Mouse (Mus musculus): ENCODE data around the gene A930017K11Rik.

Gene A930017K11Rik

DNA sequence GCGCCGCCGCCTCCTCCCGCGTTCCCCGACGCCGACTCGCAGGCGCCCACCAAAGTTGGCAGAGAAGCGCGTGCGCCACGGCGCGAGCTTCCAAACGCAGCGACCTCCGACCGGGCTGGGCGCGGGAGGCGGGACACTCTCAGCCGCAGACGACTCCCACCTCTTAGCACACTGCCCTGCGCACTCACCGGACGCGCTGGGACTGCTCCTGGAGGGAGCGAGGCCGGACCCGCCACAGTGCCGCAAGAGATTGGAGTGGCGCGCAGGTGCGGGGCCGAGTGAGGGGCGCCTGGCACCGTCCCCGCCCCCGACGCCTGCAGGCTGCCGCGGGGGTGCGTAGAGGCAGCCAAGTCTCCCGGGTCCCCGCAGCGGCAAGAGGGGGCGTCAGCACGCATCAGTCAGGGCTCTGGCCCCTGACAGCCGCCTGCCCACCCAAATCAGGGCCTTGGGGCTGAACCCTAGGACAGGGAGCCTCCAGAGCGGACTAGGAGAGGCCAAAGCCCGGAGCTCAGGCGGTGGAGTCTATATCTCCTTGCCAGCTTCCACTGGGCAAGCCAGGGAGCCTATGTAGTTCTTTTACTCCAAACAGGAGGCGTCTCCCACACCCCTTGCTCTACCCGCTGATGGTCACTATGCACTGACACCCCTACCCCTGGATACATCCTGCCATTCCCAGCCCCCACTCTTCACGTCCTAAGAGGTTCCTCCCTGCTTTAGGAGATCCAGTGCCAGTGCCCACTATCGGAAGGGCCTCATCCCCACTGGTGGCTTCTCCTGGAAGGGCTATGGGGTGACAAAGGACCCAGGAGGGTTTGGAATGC, at the start of gene A930017K11Rik:
Gene A930017K11Rik (minus strand): TSS at position 763 of the 821 bp plus-strand sequence.
- 4% methylated on average over 58 of the region's 58 CpGs for WGBS

GRCm38 (mm10) chr17:25998425-25998824, 46.1 kb upstream of the A930017K11Rik start:
- WGBS: 91% methylated on average over 11 of the region's 11 CpGs

- WGBS: 93% methylated on average over 3 of the region's 3 CpGs
Measured at GRCm38 (mm10) chr17:25993489-25993888, 41.1 kb upstream of the A930017K11Rik start.

- 99% methylated on average over 4 of the region's 4 CpGs for WGBS
Measured at GRCm38 (mm10) chr17:25992274-25992673, 39.9 kb upstream of the A930017K11Rik start.

DNA sequence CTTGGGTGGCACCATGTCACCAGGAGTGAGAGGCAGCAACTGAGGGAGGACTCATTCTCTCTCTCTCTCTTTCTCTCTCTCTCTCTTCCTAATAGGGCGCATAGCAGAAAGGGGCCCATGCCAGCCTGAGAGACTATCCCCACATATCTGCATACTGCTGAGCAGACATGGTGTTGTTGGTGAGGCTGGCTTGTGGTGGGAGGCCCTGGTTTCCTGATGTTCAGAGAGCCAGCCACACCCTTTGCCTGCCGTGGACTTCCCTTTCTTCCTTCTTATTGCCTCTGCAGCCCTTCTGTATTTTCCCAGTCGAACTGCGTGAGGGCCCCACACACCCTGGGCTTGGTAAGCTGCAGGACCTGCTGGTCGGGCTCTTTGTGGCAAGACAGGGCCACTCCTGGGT, 38.0 kb upstream of the A930017K11Rik start:
- 83% methylated on average over 5 of the region's 5 CpGs for WGBS

DNA sequence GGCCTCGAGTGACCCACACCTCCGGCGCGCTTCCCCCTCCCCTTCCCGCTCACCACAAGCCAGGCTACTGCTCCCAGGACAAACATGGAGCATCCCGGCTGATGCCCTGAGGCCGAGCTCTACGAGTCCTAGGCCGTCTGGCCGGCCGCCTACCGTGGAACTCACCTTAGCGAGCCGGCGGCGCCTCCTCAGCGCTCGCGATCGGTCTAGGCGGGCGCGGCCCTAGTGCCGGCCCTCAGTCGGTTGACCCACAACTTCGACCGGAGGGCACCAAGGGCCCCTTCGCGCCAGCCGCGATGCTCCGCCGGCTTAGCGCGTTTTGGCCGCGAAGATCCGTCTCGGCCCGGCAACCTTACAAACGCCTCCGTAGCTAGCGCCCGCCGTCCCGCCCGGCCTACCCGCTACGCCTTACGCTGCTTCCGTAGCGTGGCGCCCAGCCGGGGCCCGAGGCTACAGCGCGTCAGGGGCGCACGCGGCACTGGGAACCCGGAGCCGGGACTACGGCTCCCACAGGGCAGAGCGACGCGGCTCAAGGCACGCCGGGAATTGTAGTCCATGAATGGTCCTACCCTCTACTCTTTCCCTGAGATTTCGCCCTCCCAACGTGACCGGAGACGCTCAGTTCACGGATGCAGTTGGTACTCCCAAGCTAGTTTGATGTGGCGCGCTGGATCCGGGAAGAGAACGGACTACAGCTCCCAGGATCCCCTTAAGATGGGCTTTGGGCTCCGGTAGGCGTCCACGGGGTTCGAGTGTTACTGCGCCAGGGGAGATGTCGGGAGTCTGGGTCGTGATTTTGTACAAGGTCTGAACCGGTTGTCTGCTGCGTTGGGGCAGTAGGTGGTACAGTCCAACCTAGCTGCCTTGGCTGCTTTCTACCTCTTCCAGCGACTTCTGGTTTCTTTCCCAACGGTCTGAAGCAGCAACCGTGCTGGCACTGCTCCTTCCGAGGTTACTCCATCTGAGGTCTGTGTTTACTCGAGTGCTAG, 33.2 kb upstream of the A930017K11Rik start, which contains the start of gene Capn15:
Gene Capn15 (minus strand): TSS at position 491 of the 989 bp plus-strand sequence.
- under 1% methylated on average over 91 of the region's 91 CpGs for WGBS

- WGBS: 9% methylated on average over 17 of the region's 17 CpGs
Measured at GRCm38 (mm10) chr17:25984556-25985305, 32.4 kb upstream of the A930017K11Rik start.

DNA sequence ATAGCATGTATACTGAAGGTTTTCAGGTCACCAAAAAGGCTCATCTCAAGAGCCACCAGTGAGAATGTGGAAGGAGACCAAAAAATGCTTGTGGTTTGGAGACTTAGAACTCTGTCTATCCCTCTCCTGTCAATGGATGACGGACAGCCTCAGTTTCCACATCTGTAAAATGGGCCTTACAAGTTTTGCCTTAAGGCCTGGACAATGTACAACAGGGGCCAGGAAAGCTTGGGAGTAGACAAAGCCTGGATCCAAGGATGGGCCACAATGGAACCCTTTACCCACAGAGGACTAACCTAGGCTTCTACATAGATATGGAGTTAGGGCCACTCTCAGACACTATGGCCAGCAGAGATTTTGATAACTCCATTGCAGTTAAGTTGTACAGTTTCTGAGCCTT, 31.7 kb upstream of the A930017K11Rik start:
- WGBS: 96% methylated on average over 1 of the region's 1 CpGs

DNA sequence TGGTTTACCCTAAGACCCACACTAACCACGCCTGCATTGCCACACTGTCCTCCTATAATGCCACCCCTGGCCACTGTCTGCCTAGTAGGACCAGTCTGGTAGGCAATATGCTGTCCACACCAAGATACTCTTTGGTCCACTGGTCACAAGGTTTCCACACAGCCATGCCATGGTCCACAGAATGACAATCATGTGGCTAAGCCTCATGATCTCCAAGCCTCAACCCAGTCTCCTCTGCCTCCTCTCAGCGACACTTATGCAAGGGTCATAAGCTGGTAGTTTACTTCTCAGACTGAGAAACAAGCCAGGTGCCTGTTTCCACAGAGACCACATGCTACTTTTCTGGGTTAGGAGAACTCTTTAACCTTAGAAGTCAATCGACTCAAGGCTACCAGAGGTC, 30.5 kb upstream of the A930017K11Rik start:
- WGBS: 94% methylated on average over 3 of the region's 3 CpGs

DNA sequence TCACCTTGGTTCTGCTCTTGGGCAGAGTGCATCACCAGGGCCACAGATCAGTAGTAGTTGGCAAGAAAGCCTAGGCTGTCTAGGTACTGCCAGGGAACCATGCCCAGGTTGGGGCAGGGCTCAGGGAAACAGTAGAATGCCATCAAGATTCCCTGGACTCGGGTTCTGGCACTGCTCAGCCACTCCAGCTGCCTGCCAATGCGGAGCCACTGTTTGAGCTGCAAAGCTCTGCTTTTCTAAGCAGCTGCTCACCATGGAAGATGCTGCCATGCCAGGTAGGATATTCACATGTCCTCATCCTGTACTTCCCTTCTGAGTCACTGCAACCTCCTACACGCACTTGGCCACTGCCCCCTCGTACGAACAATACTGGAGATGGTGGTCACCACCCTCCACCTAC, 28.5 kb upstream of the A930017K11Rik start:
- WGBS: 32% methylated on average over 5 of the region's 5 CpGs

DNA sequence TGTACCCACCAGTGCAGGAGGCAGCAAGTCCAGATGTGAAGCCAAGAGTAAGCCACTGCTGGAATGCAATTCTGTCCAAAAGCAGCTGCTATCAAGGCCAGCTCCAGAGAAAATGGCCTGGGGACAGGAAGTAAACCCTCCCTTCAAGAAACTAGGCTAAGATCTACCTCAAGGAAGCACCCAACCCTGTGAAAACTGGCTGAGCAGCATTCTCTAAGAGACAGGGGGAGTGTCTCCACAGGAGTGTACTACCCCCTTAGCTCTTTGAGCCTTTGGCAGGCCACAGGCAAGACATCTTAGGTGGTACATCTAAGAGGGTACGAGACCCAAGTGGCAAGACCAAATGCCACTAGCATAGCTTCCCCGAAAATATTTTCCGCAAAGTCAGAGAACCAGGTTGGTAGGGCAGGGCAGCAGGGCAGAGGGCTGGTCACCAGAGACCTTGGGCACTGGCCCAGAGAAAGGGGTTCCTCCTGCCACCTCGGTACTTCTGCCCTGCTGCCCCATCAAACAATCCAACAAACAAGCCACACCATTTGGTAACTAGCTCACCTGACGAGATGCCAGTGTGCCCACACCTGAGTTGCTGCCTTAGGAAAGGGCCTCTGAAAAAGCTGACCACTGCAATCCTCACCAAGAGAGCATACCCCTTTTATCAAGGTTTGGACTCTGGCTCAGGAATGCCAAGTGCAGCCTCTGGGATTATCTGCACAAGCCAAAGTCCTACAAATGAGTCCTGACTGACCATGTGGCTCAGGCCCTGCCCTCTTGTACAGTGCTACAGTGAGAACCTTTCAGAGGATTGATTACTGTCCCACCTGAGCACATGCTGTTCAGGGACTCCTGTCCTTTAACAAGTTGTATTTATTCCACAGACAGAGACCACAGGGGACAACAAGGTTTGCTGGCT, 27.7 kb upstream of the A930017K11Rik start:
- WGBS: 87% methylated on average over 5 of the region's 5 CpGs

DNA sequence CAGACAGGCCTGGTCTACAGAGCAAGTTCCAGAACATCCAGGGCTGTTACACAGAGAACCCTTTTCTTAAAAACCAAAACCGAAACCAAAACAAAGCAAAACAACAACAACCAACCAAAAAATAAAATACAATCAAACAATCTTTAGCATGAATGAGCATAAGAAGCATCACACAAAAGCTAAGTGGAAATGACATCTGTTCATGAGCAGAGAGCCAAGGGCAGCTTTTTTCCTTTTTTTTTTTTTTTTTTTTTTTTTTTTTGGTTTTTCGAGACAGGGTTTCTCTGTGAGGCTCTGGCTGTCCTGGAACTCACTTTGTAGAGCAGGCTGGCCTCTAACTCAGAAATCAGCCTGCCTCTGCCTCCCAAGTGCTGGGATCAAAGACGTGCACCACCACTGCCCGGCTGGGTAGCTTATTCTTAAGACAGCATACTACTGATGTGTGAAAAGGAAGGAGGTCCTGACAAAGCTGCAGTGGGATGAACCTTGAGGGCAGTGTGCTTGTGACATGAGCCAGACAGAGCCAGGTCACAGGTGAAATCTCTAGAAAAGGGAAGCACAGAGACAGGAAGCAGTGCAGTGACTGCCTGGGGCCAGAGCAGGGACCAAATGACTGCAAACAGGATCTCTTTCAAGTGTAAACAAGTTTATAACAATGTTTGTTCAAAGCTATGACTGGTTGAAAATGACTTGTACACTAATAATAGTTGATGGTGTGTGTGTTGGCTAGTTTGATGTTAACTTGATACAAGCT, 18.8 kb upstream of the A930017K11Rik start:
- WGBS: 65% methylated on average over 4 of the region's 4 CpGs

DNA sequence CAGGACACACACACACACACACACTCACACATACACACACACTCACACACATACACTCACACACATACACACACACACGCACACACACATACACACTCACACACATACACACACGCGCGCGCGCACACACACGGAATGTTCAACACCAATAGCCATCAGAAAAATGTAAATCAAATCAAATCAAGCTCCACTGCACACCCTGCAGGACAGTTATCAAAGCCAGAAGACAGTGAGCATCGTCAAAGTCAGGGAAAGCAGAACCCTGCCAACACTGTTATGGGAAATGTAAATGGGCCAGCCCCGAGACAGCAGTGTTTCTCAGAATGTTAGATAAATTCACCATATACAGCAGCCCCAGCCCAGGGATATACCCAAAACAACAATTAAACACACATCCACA, 18.1 kb upstream of the A930017K11Rik start:
- WGBS: 72% methylated on average over 9 of the region's 9 CpGs

DNA sequence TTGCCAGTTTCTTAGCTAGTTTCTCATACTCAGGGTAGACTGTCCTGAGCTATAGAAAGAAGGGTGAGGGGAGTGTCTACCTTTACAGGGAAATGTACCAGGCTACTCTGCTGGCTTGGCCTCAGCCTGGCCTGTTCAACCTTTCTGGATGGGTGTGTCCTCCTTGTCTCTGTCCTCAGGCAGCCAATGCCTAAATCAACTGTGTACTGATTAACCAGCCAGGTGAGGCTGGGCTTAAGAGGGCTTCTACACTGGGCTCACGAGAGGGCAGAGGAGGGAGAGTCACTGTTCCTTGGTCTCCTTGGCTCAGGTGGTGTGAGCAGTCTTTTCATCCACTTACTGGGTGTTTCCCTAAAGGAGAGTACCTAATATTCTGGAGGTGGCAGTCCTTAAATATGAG, 15.8 kb upstream of the A930017K11Rik start:
- WGBS: 88% methylated on average over 1 of the region's 1 CpGs

DNA sequence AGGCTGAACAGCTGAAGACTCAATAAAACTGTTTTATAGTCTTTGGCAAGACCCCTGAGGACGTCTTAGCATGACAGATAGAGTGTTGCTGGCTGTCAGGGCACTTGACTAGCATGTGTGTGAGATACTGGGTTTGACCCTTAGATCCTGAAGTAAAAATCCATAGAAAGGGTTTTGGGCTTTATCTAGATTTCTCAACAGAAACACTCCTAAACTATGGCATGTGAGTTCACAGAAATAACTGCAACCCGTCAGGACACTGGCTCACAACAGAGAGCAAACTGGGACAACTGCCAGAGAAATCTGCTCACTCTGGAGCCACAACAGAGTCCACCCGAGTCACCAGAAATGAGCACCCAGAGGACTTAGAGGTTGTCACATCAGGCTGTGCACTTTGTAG, 15.3 kb upstream of the A930017K11Rik start:
- 33% methylated on average over 3 of the region's 3 CpGs for WGBS

DNA sequence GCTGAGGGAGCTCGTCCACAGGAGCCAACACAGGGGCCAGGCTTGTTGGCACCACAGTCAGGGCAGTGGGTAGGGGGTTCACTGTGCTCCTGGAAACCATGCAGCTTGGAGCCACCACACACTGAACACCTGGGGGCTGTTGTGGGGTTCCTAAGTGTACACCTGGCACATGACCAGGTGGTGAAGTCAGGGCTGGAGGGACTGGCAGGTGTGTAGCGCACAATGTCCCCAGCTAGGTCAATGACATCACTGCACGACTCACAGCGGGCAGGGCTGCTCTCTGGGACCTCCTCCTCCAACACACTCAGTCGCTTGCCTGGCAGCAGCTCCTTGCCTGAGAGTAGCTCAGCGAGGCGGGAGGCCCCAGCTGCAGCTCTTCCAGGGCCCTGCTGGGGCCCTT, 11.9 kb upstream of the A930017K11Rik start:
- WGBS: 71% methylated on average over 7 of the region's 7 CpGs

- WGBS: 95% methylated on average over 7 of the region's 7 CpGs
Measured at GRCm38 (mm10) chr17:25962413-25962905, 10.1 kb upstream of the A930017K11Rik start.

GRCm38 (mm10) chr17:25961566-25961965, 9.2 kb upstream of the A930017K11Rik start:
- 99% methylated on average over 5 of the region's 5 CpGs for WGBS

- 88% methylated on average over 23 of the region's 23 CpGs for WGBS
Measured at GRCm38 (mm10) chr17:25959630-25960467, 7.5 kb upstream of the A930017K11Rik start.
